Mouse (Mus musculus) natural killer cell, adult 2 months (primary cell): ENCODE measurements around the gene Ptprq.

Experiments used
- DNase-seq, 2 experiments: peaks; one replicate each; pipeline ENCODE4 v3.0.0; 2022; ENCODE audit warnings: low spot score in 2 of 2

Gene Ptprq

DNA sequence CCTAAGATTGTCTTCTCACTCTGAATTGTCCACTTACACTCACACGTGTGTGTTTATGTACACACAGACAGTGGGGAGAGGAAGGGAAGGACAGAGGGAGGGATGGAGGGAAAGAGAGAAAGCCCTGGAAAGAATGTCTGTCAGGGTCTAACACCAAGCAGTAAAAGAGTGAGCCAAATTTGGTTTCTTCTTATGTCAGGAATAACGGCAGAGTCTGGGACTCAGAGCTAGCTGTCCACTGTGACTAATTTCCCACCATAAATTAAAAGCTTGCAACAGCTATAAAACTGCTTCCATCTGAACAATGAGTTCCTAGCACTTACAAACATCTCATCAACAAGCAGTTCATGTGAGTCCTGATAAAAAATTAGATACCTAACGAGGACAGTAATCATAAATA, 91.7 kb downstream of the Ptprq start:
- no peak for DNase-seq

DNA sequence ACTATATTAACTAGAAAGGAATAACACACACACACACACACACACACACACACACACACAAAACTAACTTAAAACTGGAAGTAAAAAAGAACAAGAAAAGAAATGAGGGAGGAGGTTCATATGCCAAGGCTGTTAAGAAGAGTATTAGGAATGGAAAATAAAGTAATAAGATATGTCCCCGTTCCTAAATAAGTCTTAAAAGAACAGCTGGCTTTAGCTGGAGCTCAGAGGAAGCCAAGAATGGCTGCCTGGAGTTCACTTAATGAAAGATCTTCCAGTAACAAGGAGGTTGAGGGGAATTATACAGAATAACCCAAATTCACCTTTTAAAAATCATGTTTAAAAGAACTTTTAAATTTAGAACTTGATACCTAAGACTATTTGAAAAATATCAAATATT, 93.2 kb downstream of the Ptprq start:
- DNase-seq: no peak

DNA sequence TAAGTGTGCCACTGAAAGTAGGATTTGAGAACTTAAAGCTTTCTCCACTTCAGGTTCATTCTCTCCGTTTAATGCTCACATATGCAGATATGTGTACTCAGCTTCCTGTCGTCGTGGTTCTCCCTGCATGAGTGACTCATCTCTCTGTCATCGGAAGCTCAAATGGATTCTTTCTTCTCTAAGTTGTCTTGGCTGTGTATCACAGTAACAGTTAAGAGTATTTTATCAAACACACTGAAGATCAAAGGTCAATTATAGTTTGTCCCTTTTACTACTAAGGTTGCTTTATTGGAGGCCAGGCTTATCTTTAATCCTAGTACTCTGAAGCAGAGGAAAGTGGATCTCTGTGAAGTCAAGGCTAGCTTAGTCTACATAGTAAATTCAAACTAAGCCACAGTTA, 95.6 kb downstream of the Ptprq start:
- no peak for DNase-seq

DNA sequence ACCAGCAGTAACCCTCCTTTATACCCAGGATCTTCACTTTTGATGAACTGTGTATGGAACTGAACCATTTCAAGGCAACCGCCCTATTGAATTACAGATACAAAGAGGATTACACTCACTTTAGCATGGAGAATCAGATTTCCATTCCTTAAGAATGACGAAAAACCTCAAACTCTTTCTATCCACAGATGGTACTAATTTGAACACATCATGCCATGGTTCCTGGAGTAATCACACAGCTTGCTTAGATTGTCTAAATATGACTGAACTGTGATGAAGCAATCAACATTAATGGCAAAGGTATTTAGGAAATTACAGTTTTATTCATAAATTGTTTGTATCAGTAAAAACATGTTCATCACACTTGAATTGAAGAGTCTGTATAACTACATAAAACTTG, 104.4 kb downstream of the Ptprq start:
- DNase-seq: no peak

DNA sequence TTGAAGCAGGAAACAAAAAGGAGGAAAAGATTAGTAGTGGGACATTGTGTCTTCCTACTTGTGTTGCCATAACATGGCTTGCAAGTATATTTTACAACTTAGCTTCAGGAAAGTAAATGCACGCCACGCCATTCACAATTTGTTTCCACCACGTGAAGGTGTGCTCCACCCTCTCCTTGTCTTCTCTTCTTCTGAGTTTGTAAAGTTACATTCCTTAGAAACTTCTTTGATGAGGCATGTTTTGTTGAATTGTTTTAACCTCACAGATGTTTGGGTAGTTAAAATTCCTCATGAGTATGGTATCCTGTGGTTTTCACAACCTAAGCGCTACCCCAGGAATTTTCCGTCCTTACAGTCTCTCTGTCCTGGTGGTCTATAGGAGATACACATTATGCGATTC, 118.5 kb downstream of the Ptprq start:
- DNase-seq: no peak

DNA sequence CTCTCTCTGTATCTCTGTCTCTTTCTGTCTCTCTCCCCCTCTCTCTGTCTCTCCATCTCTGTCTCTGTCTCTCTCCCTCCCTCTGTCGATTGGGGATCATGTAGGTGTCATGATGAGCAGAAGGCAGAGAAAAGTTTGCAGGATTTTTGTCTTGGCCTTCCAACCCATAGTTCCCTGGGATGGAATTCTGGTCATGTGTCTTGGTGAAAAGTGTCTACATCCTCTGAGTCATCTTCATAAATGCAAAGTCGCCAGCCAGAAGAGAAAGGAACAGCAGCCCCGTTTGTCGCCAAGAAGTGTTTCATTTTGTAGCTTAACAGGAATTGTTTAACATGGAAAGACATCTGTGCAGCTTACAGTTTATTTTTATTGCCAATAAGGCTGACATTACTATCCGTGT, 136.5 kb downstream of the Ptprq start:
- DNase-seq: no peak

DNA sequence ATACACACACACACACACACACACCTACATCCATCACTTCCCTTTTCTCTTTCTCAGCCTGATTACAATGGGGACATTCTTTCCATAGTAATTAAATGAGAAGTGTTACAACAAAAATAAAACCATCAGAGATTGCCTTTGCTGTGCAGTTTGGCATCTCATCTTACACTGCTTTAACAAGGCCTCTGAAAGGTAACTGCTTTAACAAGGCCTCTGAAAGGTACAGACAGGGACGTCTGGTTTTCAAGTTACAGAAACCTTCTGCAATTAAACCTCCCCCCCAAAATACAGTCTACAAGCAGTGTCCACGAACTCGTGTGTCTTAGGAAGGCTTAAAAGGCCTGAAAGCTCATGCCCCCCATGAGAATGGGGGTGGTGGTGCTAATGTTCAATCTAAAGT, 150.8 kb downstream of the Ptprq start:
- DNase-seq: no peak

DNA sequence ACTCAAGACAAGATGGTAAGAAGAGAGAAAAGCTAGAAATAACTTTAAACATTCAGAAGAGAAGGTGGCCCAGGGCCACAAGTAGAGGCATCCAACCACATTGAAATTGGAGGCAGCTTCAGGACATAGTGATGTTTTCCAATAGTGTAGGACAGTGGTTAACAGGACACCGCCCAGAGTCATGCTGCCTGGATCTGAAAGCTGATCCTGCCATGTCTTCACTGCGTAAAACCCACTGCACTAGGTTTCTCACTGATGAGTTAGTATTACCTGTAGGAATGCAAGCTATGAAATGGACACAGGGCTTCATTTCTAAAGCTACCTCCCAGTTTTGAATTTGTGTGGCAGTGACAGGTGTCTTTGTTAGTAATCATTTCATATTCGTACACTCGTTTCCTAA, 151.6 kb downstream of the Ptprq start:
- DNase-seq: no peak

DNA sequence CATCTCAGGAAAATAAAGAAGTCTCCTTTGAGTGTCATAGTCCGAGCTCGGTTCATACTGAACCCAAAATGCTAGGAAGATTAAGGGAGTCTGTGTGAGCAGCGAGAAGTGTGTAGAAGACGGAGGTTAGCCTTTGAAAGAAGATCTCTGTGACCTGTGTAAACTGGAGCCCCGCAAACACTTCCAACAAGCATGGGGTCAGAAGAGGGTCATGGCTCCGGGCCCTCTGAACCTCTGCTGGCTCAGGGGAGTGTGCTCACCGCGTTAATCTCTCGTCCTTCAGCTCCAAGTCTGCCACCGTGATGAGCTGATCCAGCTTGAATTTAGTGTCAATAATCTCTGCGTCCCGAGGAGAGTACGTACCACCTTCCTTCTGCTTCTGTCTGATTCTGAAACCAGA, 157.0 kb downstream of the Ptprq start:
- no peak for DNase-seq

DNA sequence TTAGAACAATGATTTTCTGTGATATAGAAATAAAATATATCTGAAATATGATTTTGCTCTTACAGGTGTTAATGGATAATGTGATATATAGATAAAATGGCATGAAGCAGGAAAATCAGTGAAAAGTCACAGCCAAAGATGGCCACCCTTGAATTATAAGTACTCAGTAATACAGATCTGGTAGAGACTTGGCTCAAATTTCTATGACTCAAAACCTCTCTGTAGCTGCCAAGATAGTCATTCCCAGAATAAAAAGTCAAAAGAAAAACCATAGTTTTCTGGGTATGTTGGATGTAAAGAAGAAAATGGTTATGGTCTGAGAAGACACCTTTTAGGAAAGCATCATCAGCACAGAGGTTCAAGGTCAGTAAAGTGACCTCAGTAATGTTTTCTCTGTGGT, 159.0 kb downstream of the Ptprq start:
- no peak for DNase-seq

DNA sequence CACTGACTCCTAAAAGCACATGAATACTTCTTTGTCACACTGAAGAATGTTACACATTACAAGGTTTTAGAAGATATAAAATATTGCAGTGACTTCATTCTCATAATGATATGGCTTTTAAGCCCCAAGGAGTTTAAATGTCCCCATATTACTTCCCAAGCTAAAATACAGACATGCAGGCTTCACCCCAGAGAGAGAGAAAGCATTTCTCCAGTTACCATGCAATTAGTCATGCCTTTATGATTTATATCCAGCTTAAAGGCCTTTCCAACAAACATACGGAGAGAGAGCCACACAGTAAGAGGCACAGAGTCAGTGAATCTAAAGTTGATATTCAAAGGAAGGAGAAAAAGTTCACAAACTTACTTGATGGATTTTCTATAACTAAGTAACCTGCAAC, 176.8 kb downstream of the Ptprq start:
- no peak for DNase-seq

DNA sequence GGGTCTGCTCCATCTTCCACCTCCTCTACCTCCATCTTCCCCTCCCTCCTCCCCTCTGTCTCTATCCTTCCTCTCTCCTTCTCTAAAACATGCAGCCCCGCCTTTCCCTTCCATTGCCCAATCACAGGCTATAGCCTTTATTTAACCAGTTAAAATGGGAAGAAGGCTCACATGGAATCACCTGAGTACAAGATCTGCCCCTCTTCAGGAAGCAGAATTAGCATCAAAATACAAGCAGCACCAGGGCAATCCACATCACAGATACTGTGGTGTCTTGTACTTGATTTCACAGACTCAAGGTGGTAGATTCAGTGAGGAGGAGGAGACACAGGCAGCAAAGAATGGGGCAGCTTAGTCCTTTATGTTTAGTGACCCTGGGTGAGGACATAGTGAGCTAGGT, 191.1 kb downstream of the Ptprq start:
- DNase-seq: no peak

DNA sequence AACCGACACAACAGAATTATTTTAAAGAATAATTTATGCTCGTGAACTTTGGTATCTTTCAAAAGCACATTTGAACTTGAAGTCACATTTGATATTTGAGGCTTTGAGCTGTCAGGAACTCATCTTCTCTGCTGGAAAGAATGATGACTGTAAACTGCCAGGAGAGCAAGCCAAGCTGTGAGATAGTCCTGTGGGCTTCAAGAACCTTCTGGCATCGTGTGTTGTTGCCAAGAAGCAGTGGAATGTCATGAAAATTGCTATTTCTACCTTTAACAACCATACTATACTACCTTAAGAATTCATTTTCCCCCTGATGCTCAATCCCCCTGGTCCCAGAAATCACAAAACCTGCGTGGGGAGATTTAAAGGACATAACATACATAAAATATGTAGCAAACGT, 200.6 kb downstream of the Ptprq start:
- DNase-seq: no peak

DNA sequence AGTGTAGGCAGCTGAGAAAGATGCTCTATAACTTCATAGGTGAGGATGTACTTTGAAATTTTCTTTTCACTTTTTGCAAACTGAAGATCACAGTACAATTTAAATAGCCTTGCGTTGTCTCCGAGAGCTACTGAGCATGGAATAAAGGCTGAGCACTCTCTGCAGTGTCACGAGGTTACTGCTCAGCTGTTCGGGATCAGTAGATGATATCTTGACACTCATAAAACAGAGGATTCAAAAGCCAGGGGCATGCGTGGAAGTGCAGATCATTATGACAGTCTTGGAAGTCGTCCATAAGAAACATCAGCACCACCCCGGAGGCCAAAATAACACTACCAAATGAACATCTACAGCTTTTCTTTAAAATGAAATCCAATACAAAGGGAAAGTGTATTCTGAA, 203.2 kb downstream of the Ptprq start:
- no peak for DNase-seq

DNA sequence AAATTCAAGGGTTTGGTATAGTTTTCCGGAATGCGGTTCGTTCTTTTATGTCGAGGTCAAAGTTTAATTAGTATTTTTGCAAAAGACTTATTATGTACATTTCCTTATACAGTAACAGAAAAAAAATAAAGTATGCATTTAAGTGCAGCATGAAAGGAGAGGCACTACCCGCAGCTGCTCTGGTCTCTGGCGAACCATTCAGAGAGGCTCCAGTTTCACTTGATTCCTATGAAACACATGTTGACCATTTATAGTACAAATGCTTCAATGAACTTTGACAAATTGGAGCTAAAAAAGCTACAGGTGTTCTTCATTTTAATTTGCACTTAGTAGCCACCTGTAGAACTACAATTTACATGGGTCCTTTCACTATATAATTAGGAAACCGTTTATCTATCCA, 205.1 kb downstream of the Ptprq start:
- DNase-seq: no peak

DNA sequence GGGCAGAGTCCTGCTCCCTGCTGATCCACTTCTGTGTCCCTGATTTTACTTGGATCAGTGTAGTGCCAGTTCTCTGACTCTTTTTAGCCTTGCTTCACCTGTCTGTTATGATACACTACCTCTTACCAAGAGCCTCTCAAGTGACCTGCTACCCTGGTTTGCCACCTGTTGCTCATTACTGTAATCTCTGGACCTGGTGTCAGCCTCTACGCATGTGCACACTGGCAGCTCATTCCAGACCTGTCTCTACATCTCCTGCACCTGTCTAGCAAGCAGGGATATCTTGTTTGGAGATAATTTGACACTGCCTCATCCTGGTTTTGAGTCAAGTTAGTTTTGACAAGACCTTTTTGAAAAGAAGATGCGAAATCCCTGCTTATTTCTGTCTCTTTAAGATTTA, 213.5 kb downstream of the Ptprq start:
- DNase-seq: no peak

DNA sequence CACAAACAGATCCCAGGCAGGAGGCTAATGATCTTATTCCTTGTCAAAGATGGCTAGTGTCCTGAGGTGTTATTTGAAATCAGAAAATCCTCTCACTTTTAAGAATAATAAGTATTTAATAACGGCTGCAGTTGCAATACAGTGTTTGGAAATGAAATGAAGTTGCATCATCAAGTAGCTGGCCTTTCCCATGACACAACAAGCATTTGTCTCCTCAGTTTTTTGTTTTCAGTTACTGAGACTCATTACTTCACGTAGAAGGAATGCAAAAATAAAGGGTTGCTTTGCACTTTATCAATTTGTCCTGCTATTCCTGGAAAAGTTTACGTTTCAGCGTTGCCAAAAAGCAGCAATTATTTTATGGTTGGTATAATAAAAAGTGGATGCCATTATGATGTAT, 216.4 kb downstream of the Ptprq start:
- no peak for DNase-seq

DNA sequence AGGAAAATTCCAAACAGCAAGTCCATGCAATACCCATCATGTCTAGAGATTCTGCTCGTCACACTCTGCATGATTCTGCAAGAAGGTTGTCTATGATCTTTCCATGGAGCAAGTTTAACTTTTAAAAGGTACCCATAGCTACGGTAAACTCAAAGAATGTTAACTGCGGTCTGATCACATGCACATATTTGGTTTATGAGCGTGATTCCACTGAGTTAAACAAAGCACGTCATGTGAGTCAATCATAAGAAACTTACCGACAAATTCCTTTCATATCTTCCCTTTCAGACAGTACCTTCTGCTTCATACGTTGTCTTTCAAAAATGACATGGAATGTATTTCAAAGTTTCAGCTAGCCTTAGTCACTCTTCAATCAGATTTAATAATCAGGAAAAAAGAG, 217.7 kb downstream of the Ptprq start:
- DNase-seq: no peak

DNA sequence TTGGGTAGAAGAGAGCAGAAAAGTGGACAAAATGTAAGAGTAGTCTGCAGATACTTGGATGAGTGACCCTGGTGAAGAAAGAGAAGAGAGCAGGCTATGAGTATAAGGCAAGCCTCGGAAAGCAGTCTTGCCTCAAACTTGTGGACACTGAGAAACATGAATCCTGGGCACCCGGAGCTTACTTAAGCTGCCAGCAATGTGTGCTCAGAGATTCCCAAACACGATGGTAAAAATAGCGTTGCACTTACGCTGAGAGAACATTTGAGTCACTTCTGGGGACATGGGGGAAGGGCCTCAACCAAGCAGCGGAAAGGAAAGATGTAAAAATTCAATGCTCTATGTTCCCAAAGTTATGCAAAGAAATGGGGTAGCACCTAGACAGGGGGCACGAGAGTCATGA, 220.2 kb downstream of the Ptprq start:
- no peak for DNase-seq

DNA sequence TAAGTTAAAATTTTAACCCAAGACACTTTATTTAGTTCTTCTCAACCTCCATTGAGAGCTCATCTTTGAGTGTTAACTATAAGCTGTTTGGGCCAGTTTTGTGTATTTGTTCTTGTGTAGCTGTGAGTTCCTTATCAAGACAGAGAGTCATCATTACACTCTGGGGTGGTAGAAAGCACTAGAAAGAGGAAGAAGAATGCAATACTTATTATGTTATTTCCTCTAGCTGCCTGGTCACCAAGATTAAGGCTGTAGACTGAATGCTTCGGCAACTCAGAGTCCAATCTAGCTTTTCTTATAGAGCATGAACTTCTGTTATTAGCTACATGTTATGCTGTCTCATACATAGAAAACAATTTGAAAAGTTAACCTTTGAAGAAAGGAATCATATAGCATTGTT, 223.4 kb downstream of the Ptprq start:
- no peak for DNase-seq

DNA sequence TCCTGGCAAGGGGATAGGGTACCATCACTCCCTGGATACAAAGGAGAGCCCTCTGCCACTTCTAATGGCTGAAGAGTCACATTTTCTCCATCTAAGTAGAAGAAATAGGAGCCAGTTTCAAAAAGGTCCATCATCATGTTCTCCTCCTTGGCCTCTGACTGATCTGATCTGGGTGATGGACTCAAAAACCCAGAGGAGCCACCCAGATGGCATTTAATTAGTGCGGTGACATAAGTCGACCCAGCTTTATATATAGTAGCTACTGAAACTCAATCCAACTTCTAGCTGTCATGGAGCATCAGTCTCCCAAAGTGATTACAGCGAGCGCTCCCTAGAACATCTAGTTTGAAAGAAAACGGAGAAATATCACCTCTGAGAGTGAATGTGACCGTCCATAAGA, 225.3 kb downstream of the Ptprq start, which contains the start of gene Myf6:
Gene Myf6 (minus strand): TSS at position 170 of the 400 bp plus-strand sequence.
- DNase-seq: no peak

DNA sequence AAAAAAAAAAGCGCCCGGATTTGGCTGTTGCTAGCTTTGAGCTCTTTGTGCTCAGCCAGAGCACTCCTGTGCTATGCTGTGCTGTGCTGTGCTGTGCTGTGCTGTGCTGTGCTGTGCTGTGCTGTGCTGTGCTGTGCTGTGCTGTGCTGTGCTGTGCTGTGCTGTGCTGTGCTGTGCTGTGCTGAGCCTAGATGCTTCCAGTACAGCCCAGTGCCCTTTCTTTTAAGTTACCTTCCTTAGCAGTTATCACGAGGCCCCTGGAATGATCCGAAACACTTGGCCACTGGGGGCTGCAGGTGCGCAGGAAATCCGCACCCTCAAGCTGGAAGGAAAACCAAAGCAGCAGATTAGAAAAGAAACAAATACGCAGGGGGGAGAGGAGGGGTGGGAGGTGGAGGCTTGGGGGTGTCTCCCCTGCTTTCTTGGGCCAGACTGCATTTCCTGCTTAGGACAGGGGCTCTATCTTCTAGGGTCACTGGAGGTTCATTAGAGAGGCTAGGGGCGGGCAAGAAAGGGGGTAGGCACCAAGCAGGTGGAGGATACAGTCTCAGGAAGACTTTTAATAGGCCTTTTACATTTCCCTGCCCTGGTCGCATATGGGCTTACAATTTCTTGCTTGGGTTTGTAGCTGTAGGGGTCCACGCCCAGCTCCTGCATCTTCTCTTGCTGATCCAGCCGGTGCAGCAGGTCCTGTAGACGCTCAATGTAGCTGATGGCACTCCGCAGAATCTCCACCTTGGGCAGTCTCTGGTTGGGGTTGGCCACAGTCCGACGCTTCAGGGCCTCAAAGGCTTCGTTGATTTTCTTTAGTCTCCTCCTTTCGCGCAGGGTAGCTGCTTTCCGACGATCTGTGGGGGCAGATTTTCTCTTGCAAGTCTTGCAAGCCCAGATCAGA, 226.0 kb downstream of the Ptprq start:
- no peak for DNase-seq

DNA sequence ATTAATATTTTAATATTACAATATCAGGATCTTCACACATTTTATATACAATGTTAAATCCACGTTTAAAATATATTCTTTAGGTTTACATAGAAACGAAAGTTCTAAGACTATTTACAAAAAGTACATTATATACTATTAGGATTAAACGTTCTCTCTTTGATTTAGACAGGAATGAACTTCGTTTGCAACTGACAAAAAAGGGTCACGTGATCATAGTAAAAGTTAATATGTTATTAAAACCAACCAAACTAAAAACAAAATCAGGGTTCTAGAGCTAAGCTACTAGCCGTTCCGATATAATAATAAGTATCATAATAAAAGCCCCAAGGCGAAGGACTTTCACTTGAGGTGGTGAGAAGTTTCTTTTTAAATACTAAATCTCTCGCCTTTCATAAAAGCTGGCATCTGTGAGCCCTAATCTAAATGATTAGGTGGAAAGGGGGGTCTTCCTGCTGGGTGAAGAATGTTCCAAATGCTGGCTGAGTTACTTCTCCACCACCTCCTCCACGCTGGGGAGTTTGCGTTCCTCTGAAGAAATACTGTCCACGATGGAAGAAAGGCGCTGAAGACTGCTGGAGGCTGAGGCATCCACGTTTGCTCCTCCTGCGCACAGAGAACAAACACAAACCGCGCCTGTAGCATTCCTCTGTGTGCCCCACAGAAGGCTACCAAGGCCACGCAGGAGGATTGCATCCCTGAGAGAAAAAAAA, 226.8 kb downstream of the Ptprq start:
- DNase-seq: no peak
